Mouse (Mus musculus) MEL (cell line): Measurements from ENCODE around the gene Chl1. TPM values are rescaled to one million over a fixed set of nuclear protein-coding genes. Genes with fewer than 3 reads are reported as not detected.

Experiments used
- DNase-seq: peaks from one replicate; pipeline ENCODE4 v3.0.0; 2011; ENCODE audit warnings: low read depth, low spot score
- H3K27ac ChIP-seq: 2 replicates; pipeline ENCODE4 v1.5.1; 2012; ENCODE audit warnings: low read depth, mild to moderate bottlenecking, control low read depth, low read length, moderate library complexity; ENCODE audit not compliant: control insufficient read depth
- H3K27me3 ChIP-seq, 2 experiments: fragments of 150-350 bp in 1 of 2; sonication (generic) in 1 of 2; 2 replicates each; pipeline ENCODE4 v1.6.1; 2012; ENCODE audit warnings: low read length in 2 of 2, mild to moderate bottlenecking in 2 of 2, improper control_type of control experiment in 1 of 2, moderate library complexity in 1 of 2; ENCODE audit not compliant: insufficient read depth in 2 of 2, control insufficient read depth in 1 of 2
- H3K36me3 ChIP-seq, 2 experiments: 2 replicates each; pipeline ENCODE4 v1.6.1; 2012 to 2014; ENCODE audit warnings: low read length in 2 of 2, improper control_type of control experiment in 1 of 2, inconsistent platforms in 1 of 2, mild to moderate bottlenecking in 1 of 2; ENCODE audit not compliant: insufficient read depth in 2 of 2, control insufficient read depth in 1 of 2
- H3K4me1 ChIP-seq, 2 experiments: fragments of 150-350 bp in 1 of 2; sonication (generic) in 1 of 2; 2 replicates each; pipeline ENCODE4 v1.6.1; 2012; ENCODE audit warnings: low read length in 2 of 2, improper control_type of control experiment in 1 of 2, mild to moderate bottlenecking in 1 of 2; ENCODE audit not compliant: insufficient read depth in 2 of 2, control insufficient read depth in 1 of 2
- H3K4me3 ChIP-seq, 2 experiments: fragments of 150-350 bp in 1 of 2; sonication (generic) in 1 of 2; 2 replicates each; pipeline ENCODE4 v1.5.1; 2012; ENCODE audit warnings: low read depth in 2 of 2, low read length in 2 of 2, mild to moderate bottlenecking in 2 of 2, moderate library complexity in 2 of 2, control low read depth in 1 of 2, improper control_type of control experiment in 1 of 2; ENCODE audit not compliant: control insufficient read depth in 1 of 2, insufficient read depth in 1 of 2
- H3K79me2 ChIP-seq: 2 replicates; pipeline ENCODE4 v1.6.1; 2012; ENCODE audit warnings: mild to moderate bottlenecking, low read length, moderate library complexity; ENCODE audit not compliant: control insufficient read depth, poor library complexity, insufficient read depth
- H3K9ac ChIP-seq: 2 replicates; pipeline ENCODE4 v1.6.1; 2012; ENCODE audit warnings: low read depth, mild to moderate bottlenecking, control low read depth, low read length, moderate library complexity; ENCODE audit not compliant: control insufficient read depth, poor library complexity, severe bottlenecking
- H3K9me3 ChIP-seq: fragments of 150-350 bp; sonication (generic); replicated peaks from 2 replicates; pipeline ENCODE4 v1.6.1; 2012; ENCODE audit warnings: mild to moderate bottlenecking, low read length, improper control_type of control experiment, moderate library complexity; ENCODE audit not compliant: insufficient read depth
- MAZ ChIP-seq: IDR thresholded peaks from 2 replicates; pipeline ENCODE4 v1.6.1; 2012; ENCODE audit warnings: low read depth, mild to moderate bottlenecking, inconsistent platforms, low read length, improper control_type of control experiment
- POLR2A ChIP-seq, 2 experiments: IDR thresholded peaks; 2 replicates each; pipeline ENCODE4 v1.6.1; 2011 to 2012; ENCODE audit warnings: low read length in 2 of 2, mild to moderate bottlenecking in 2 of 2, control low read depth in 1 of 2, improper control_type of control experiment in 1 of 2, low read depth in 1 of 2, moderate library complexity in 1 of 2; ENCODE audit not compliant: control insufficient read depth in 1 of 2, insufficient read depth in 1 of 2, poor library complexity in 1 of 2
- POLR2AphosphoS2 ChIP-seq: IDR thresholded peaks from 2 replicates; pipeline ENCODE4 v1.6.1; 2011; ENCODE audit warnings: low read length, improper control_type of control experiment
- RAD21 ChIP-seq: IDR thresholded peaks from 2 replicates; pipeline ENCODE4 v1.6.1; 2011; ENCODE audit warnings: mild to moderate bottlenecking, low read depth, low read length, improper control_type of control experiment
- TAL1 ChIP-seq: IDR thresholded peaks from 2 replicates; pipeline ENCODE4 v1.6.1; 2012; ENCODE audit warnings: mild to moderate bottlenecking, inconsistent platforms, low read length, moderate library complexity, mixed read lengths
- TCF12 ChIP-seq: IDR thresholded peaks from 2 replicates; pipeline ENCODE4 v1.6.1; 2014; ENCODE audit warnings: low read depth, mild to moderate bottlenecking, inconsistent platforms, low read length, improper control_type of control experiment, moderate library complexity
- UBTF ChIP-seq: IDR thresholded peaks from 2 replicates; pipeline ENCODE4 v1.6.1; 2012; ENCODE audit warnings: low read depth, mild to moderate bottlenecking, inconsistent platforms, low read length, improper control_type of control experiment, moderate library complexity, borderline replicate concordance; ENCODE audit not compliant: insufficient read depth
- USF1 ChIP-seq: IDR thresholded peaks from 2 replicates; pipeline ENCODE4 v1.6.1; 2014; ENCODE audit warnings: low read depth, mild to moderate bottlenecking, inconsistent platforms, low read length, improper control_type of control experiment, moderate library complexity
- USF2 ChIP-seq, 2 experiments: IDR thresholded peaks; 2 replicates each; pipeline ENCODE4 v1.6.1; 2011 to 2012; ENCODE audit warnings: improper control_type of control experiment in 2 of 2, low read length in 2 of 2, borderline replicate concordance in 1 of 2, inconsistent platforms in 1 of 2, low read depth in 1 of 2, mild to moderate bottlenecking in 1 of 2; ENCODE audit not compliant: insufficient read depth in 1 of 2
- polyA plus RNA-seq, 2 experiments: library from polyadenylated mRNA; stranded (reverse) in 1 of 2; unstranded in 1 of 2; fragments of >175 nt in 1 of 2; fragments of >200 nt in 1 of 2; gene quantifications; 2 replicates each; pipeline versions ENCODE4 v1.2.1 to v1.2.4; 2012; ENCODE audit warnings: low replicate concordance in 2 of 2, low read depth in 1 of 2; ENCODE audit not compliant: insufficient read length in 2 of 2, insufficient read depth in 1 of 2, missing spikeins in 1 of 2
- total RNA-seq: library from RNA; depleted of rRNA; stranded (reverse); fragments of 300-350 nt; gene quantifications from 2 replicates; pipeline ENCODE4 v1.2.3, GENCODE M21; 2012

Chl1 gene
- total and polyA plus RNA-seq, 3 experiments: not detected

DNA sequence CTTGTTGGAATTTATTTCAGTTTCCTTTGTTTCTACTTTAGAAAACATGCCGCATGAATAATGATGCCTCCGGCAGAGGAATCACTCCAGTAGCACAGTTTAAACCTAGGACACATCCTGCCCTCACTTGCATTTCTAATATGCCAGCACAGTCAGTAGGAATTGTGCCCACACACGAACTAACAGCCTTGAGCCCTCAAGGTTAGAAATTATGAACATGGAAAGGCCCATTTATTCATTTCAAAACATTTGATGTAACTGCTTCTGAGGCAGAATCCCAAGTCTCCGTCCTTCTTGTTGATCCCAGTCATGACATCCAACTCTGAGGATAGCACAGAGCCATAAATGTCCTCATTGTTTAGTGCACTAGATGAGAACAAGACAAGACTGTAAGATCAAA is 790 bp upstream of the Chl1 start:
- no peak for TF ChIP-seq RAD21
- no peak for DNase-seq
- H3K36me3 ChIP-seq: no peaks in the 10 kb centered on the region
- H3K79me2 ChIP-seq: no peaks in the 10 kb centered on the region
- no peaks in the 10 kb centered on the region for H3K4me1 ChIP-seq
- H3K27ac ChIP-seq: no peak overlapping the region
- no peaks in the 10 kb centered on the region for H3K9me3 ChIP-seq
- H3K9ac ChIP-seq: no peak overlapping the region
- H3K27me3 ChIP-seq: no peaks in the 10 kb centered on the region
- H3K4me3 ChIP-seq: no peak overlapping the region

DNA sequence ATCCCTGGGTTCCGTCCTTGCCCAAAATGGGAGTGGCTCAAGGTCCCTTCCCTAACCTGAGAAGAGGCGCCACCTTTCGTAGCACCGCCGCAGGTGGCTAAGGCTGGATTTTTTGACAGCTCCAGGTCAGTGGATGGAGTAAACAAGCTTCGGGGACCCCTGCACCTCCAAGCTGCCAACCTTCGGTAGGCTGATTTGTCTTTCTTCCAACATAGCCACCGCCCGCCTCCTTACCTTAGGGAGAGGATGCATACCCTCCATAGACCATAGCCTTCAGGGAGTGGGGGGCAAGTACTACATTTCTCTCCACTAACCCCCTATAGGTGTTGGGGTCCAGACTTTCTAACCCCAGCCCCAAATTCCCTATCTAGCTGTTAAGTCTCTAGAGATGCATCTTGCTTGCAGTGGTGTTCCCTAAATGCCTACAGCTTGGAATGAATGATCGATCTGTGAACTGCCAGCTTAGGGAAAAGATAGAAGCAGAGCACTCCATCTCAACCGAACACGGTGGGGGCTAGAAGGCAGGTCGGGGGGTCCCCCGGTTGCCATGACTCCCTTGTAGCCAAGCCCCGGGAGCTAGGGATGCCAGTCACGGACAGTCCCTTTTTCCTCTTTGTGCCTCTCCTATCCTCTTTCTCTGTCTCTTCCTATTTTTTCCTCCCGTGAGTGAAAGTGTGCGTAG is 1.0 kb downstream of the Chl1 start:
- no peaks in the 10 kb centered on the region for H3K27me3 ChIP-seq
- no peak overlapping the region for H3K9ac ChIP-seq
- no peaks in the 10 kb centered on the region for H3K79me2 ChIP-seq
- no peaks in the 10 kb centered on the region for H3K36me3 ChIP-seq
- TF ChIP-seq UBTF: no peak
- no peak overlapping the region for H3K27ac ChIP-seq
- H3K4me1 ChIP-seq: no peaks in the 10 kb centered on the region
- H3K9me3 ChIP-seq: no peaks in the 10 kb centered on the region
- no peak for DNase-seq
- no peak overlapping the region for H3K4me3 ChIP-seq

DNA sequence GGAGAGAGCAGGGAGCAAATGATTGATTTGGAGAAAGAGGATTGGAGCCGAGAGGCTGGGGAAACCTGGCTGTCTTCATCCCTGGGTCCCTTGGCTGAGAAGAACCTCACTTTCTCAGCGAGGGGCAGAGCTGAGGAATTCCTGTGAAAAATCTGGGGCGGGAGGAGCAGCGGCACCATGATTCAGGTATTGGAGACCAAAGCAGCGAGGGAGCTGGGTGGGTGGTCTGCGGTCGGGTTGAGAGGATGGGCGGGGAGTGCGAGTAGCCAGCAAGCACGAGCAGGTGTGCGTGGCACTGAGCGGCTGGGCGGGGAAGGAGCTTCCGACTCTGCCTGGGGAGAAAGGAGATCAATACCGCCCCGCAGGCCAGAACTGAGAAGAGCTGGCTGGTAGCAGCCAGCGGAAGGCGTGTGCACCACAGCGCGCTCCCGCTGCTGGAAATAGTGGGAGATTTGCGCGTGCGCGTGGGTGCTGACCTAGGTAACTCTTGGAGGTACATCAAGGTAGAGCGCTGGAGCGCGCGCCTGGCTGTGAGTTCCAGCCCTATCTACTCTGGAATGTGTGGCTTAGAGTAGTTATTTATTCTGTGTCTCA is 1.7 kb downstream of the Chl1 start:
- Histone ChIP-seq H3K9me3 (no peaks in the 10 kb centered on the region), H3K4me1 (no peaks in the 10 kb centered on the region), H3K79me2 (no peaks in the 10 kb centered on the region), H3K27ac (no peak overlapping the region), H3K9ac (no peak overlapping the region), H3K4me3 (no peak overlapping the region), H3K36me3 (no peaks in the 10 kb centered on the region)
- DNase-seq: no peak
- no peak for TF ChIP-seq POLR2AphosphoS2
- TF ChIP-seq TCF12: no peak
- no peak for TF ChIP-seq USF2 (IDR thresholded peaks at IDR 0.05; ENCODE audit: borderline replicate concordance in 1 of 2, insufficient read depth in 1 of 2, low read depth in 1 of 2, low read length in 2 of 2)
- TF ChIP-seq, all 39 proteins: peak for 0
- no peaks in the 10 kb centered on the region for H3K27me3 ChIP-seq

DNA sequence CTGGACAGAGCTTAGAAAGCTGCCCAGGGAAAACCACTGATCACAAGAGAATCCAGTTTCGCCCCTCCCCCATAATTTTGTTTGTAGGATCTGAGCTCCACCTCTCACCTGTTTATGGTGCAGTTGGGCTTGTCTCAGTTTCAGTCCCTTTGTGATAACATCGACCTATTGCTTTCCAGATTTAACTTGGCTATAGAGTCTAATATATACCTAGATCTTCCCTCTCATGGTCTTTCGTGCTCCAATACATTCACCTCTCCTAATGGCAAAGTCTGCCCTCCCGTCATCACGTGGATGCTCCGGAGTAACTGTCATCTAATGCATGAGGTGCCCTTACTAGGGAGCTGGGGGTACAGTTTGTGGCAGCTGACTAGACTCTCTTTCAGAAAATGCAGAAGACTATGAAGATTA is 2.5 kb downstream of the Chl1 start:
- Histone ChIP-seq H3K4me3 (no peak overlapping the region), H3K4me1 (no peaks in the 10 kb centered on the region), H3K36me3 (no peaks in the 10 kb centered on the region), H3K79me2 (no peaks in the 10 kb centered on the region), H3K27ac (no peak overlapping the region), H3K27me3 (no peaks in the 10 kb centered on the region), H3K9me3 (no peaks in the 10 kb centered on the region), H3K9ac (no peak overlapping the region)
- no peak for DNase-seq
- no peak for TF ChIP-seq TAL1
- TF ChIP-seq USF1: no peak
- no peak for TF ChIP-seq MAZ
- no peak for TF ChIP-seq TCF12
- no peak for TF ChIP-seq POLR2A (IDR thresholded peaks at IDR 0.05; ENCODE audit: control insufficient read depth in 1 of 2, insufficient read depth in 1 of 2, low read depth in 1 of 2, low read length in 2 of 2, poor library complexity in 1 of 2)
